Mouse (Mus musculus) spleen, adult 10 weeks (tissue): Measurements from ENCODE around the gene Slc51a. TPM values are rescaled to one million over a fixed set of nuclear protein-coding genes. Genes with fewer than 3 reads are reported as not detected.

ENCODE experiments used
- polyA plus RNA-seq: library from polyadenylated mRNA; stranded (reverse); fragments of 350-450 nt; fragmentation: Illumina TruSeq; extraction: RNeasy Lipid Tissue Mini Kit (QIAGEN cat#74804); gene quantifications from one replicate; pipeline ENCODE4 v1.2.3, GENCODE M21; 2015; ENCODE audit warnings: low replicate concordance; ENCODE audit not compliant: insufficient read depth

Slc51a gene
- polyA plus RNA-seq, result not detected

GRCm38 (mm10) chr16:32487234-32488111 is at the start of gene Slc51a:
Slc51a (minus strand) TSS chr16:32487879.

GRCm38 (mm10) chr16:32495965-32496364 is 8.3 kb upstream of the Slc51a start, which contains the start of gene Zdhhc19:
Zdhhc19 (plus strand) TSS chr16:32496265.

GRCm38 (mm10) chr16:32430474-32431046 is 57.1 kb downstream of the Slc51a start, which contains the start of gene Pcyt1a:
Pcyt1a (plus strand) TSS chr16:32430921.

Other genes with a start within 250 kb of the Slc51a start
- gene Fbxo45, start 240.7 kb downstream of the Slc51a start, polyA plus RNA-seq, result 16.7 TPM
- 20.3 TPM for gene Wdr53, start 240.7 kb downstream of the Slc51a start, polyA plus RNA-seq
- not detected for gene Smco1, start 216.4 kb downstream of the Slc51a start, polyA plus RNA-seq
- 23.4 TPM for gene Rnf168, start 210.4 kb downstream of the Slc51a start, polyA plus RNA-seq
- 35.0 TPM for gene Ubxn7, start 155.6 kb downstream of the Slc51a start, polyA plus RNA-seq
- not detected for gene Tm4sf19, start 87.4 kb downstream of the Slc51a start, polyA plus RNA-seq
- 25.9 TPM for gene Tctex1d2, start 68.2 kb downstream of the Slc51a start, polyA plus RNA-seq
- 21.3 TPM for gene Pcyt1a, start 57.0 kb downstream of the Slc51a start, polyA plus RNA-seq
- gene Zdhhc19, start 8.4 kb upstream of the Slc51a start, polyA plus RNA-seq, result not detected
- 115 TPM for gene Tfrc, start 121.0 kb upstream of the Slc51a start, polyA plus RNA-seq
- 26.6 TPM for gene Tnk2, start 156.0 kb upstream of the Slc51a start, polyA plus RNA-seq
- not detected for gene Muc4, start 248.0 kb upstream of the Slc51a start, polyA plus RNA-seq